In genomic region chr1:157253600-157254490, GRCm38 (mm10) we compare ENCODE assay signal across 9 mouse cellular contexts.
DNase-seq lines count a peak whose midpoint lies in the region; ATAC-seq and TF ChIP-seq lines count a peak whose summit lies in the region.
"Had no signal": no experiment of that assay in that cellular context is flagged by ENCODE, and none has a peak within 500 bp of the region (broad histone marks: within the 10 kb centered on the region; RNA-seq: fewer than 3 reads in every experiment).

No protein-coding gene starts in this region.

- no peak overlapping the region for H3K4me2 ChIP-seq in hindbrain, embryonic 15.5 days
- no peak overlapping the region for H3K4me2 ChIP-seq in hindbrain, embryonic 11.5 days (replicated peaks; ENCODE audit: low read depth, low read length)
- H3K4me2 ChIP-seq in hindbrain, embryonic 16.5 days (ENCODE audit: low read length): peak overlapping the region; percentile 17; the same call in 1 of the 2 replicates

- no peak for TF ChIP-seq CTCF in lung, adult 2 months (IDR thresholded peaks at IDR 0.05; ENCODE audit: insufficient read depth, low read length)

- H3K27me3 ChIP-seq in hindbrain, embryonic 15.5 days: no peaks in the 10 kb centered on the region
- H3K27me3 ChIP-seq in hindbrain, embryonic 11.5 days (ENCODE audit: control insufficient read depth, insufficient read depth, low read length): no peaks in the 10 kb centered on the region
- H3K27me3 ChIP-seq in hindbrain, embryonic 16.5 days (replicated peaks; ENCODE audit: control insufficient read depth, insufficient read depth, low read length): no peaks in the 10 kb centered on the region

- peaks cover 10% of the 10 kb centered on the region for H3K4me1 ChIP-seq in hindbrain, embryonic 15.5 days (replicated peaks)
- H3K4me1 ChIP-seq in hindbrain, embryonic 11.5 days (replicated peaks; ENCODE audit: control insufficient read depth, insufficient read depth, low read length): no peaks in the 10 kb centered on the region
- peaks cover 5% of the 10 kb centered on the region for H3K4me1 ChIP-seq in hindbrain, embryonic 16.5 days (ENCODE audit: control insufficient read depth, insufficient read depth, low read depth, low read length)
- no peaks in the 10 kb centered on the region for H3K4me1 ChIP-seq in lung, adult 2 months (ENCODE audit: control insufficient read depth, insufficient read depth, low read length)

- no peaks in the 10 kb centered on the region for H3K36me3 ChIP-seq in hindbrain, embryonic 15.5 days
- H3K36me3 ChIP-seq in hindbrain, embryonic 11.5 days (ENCODE audit: control insufficient read depth, insufficient read depth, low read length): no peaks in the 10 kb centered on the region
- H3K36me3 ChIP-seq in hindbrain, embryonic 16.5 days (ENCODE audit: control insufficient read depth, insufficient read depth, low read length): no peaks in the 10 kb centered on the region

- ATAC-seq in hindbrain, embryonic 15.5 days (ENCODE audit: low FRiP score, low read depth): no peak
- no peak for ATAC-seq in hindbrain, embryonic 11.5 days (ENCODE audit: low FRiP score)
- ATAC-seq in hindbrain, embryonic 16.5 days: no peak
- ATAC-seq: activated CD4-positive, CD25-positive, alpha-beta regulatory T cell, adult 4 months had no signal

- 58% methylated on average over 9 of the region's 9 CpGs for WGBS in hindbrain, embryonic 15.5 days
- 74% methylated on average over 9 of the region's 9 CpGs for WGBS in hindbrain, embryonic 11.5 days
- 59% methylated on average over 9 of the region's 9 CpGs for WGBS in hindbrain, embryonic 16.5 days
- WGBS in lung, adult 2 months: 59% methylated on average over 9 of the region's 9 CpGs

- no peak overlapping the region for H3K9ac ChIP-seq in hindbrain, embryonic 15.5 days
- no peak overlapping the region for H3K9ac ChIP-seq in hindbrain, embryonic 11.5 days (ENCODE audit: low read depth, low read length)
- no peak overlapping the region for H3K9ac ChIP-seq in hindbrain, embryonic 16.5 days (ENCODE audit: low read depth, low read length)

- H3K27ac ChIP-seq in hindbrain, embryonic 15.5 days (replicated peaks): peak overlapping the region; percentile 62
- H3K27ac ChIP-seq in hindbrain, embryonic 11.5 days (ENCODE audit: low read depth, low read length): no peak overlapping the region
- peak overlapping the region; percentile 54; the same call in 1 of the 2 replicates for H3K27ac ChIP-seq in hindbrain, embryonic 16.5 days (ENCODE audit: low read depth, low read length)
- H3K27ac ChIP-seq: heart, adult 2 months had no signal

- TF ChIP-seq POLR2A in lung, adult 2 months (IDR thresholded peaks at IDR 0.05; ENCODE audit: borderline replicate concordance, extremely low read depth, low read depth, low read length): no peak

- H3K4me3 ChIP-seq in hindbrain, embryonic 15.5 days: no peak overlapping the region
- H3K4me3 ChIP-seq in hindbrain, embryonic 11.5 days (ENCODE audit: low read depth, low read length): no peak overlapping the region
- H3K4me3 ChIP-seq in hindbrain, embryonic 16.5 days (ENCODE audit: low read length): no peak overlapping the region
- H3K4me3 ChIP-seq in lung, adult 2 months (replicated peaks; ENCODE audit: extremely low read depth, low read depth, low read length): no peak overlapping the region
- H3K4me3 ChIP-seq: heart, adult 2 months had no signal

- no peaks in the 10 kb centered on the region for H3K9me3 ChIP-seq in hindbrain, embryonic 15.5 days
- H3K9me3 ChIP-seq in hindbrain, embryonic 11.5 days (ENCODE audit: control insufficient read depth, low read length): no peaks in the 10 kb centered on the region
- H3K9me3 ChIP-seq in hindbrain, embryonic 16.5 days (ENCODE audit: control insufficient read depth, low read length): no peaks in the 10 kb centered on the region

- DNase-seq in hindbrain, embryonic 11.5 days (ENCODE audit: low spot score): no peak
- DNase-seq in R1 (ENCODE audit: low read depth, low spot score): peak; percentile 48
- peak; percentile 20 for DNase-seq in kidney, postnatal 14 days
- no peak for DNase-seq in lung, adult 2 months
- no peak for DNase-seq in left cerebral cortex, adult 18-20 months (ENCODE audit: low spot score in 2 of 2)
- DNase-seq: heart, adult 2 months had no signal

Comparison
In these comparisons a context has a peak if more than half of its experiments do, and no peak if none do; other contexts are left out.
1. DNase-seq: peak in R1 (single experiment) and kidney, postnatal 14 days (single experiment); none in hindbrain, embryonic 11.5 days (single experiment), lung, adult 2 months (single experiment) and left cerebral cortex, adult 18-20 months (0 of 2).